Mouse (Mus musculus): ENCODE measurements around the gene Myo7a. TPM values are rescaled to one million over a fixed set of nuclear protein-coding genes. Genes with fewer than 3 reads are reported as not detected.
A peak's percentile ranks its signal among the peaks of the same experiment; 100 is the strongest.

The Myo7a gene
- total RNA-seq, 2 experiments from 2014 or later: 2.6 to 3.2 TPM

GRCm38 (mm10) chr7:98145402-98145801 lies 26.1 kb upstream of the Myo7a start, which contains the start of gene Omp:
Gene Omp, minus strand, starts transcription at chr7:98145502.
- intact Hi-C loops (cut with DNase I): no loop called here
- DNase-seq: no peak

GRCm38 (mm10) chr7:98142648-98143047 lies 23.3 kb upstream of the Myo7a start:
- DNase-seq: no peak
- intact Hi-C loops (cut with DNase I): no loop called here

GRCm38 (mm10) chr7:98142247-98142646 lies 22.9 kb upstream of the Myo7a start:
- intact Hi-C loops (cut with DNase I): no loop called here
- no peak for DNase-seq

- no peak for DNase-seq
- intact Hi-C loops (cut with DNase I): no loop called here
These were observed 21.9 kb upstream of the Myo7a start for GRCm38 (mm10) chr7:98141206-98141605.

GRCm38 (mm10) chr7:98140597-98140996 lies 21.3 kb upstream of the Myo7a start:
- DNase-seq: no peak

GRCm38 (mm10) chr7:98139216-98139615 lies 19.9 kb upstream of the Myo7a start:
- intact Hi-C loops (cut with DNase I): no loop called here
- DNase-seq: no peak

More at GRCm38 (mm10) chr7:98140597-98140996, 21.3 kb upstream of the Myo7a start:
- intact Hi-C loops (cut with DNase I): no loop called here

GRCm38 (mm10) chr7:98137995-98138394 lies 18.7 kb upstream of the Myo7a start:
- DNase-seq: no peak
- intact Hi-C loops (cut with DNase I): no loop called here

- intact Hi-C loops (cut with DNase I): no loop called here
- DNase-seq: no peak
These were observed 18.3 kb upstream of the Myo7a start for GRCm38 (mm10) chr7:98137583-98137982.

GRCm38 (mm10) chr7:98131751-98132150 lies 12.4 kb upstream of the Myo7a start:
- intact Hi-C loops (cut with DNase I): no loop called here
- no peak for DNase-seq

- no peak for DNase-seq
- intact Hi-C loops (cut with DNase I): loop anchor here (10.0 kb wide), 1 partner anchor 381 kb away; no protein-coding TSS in a partner anchor
These were observed 6.1 kb upstream of the Myo7a start for GRCm38 (mm10) chr7:98125473-98125872.

GRCm38 (mm10) chr7:98124701-98125100 lies 5.4 kb upstream of the Myo7a start:
- intact Hi-C loops (cut with DNase I): loop anchor here (10.0 kb wide), 1 partner anchor 380 kb away; no protein-coding TSS in a partner anchor
- DNase-seq: no peak

GRCm38 (mm10) chr7:98121673-98122072 lies 2.3 kb upstream of the Myo7a start:
- intact Hi-C loops (cut with DNase I): loop anchor here (2.0 to 10.0 kb wide), 2 partner anchors 67 to 377 kb away; no protein-coding TSS in a partner anchor
- DNase-seq: no peak

- DNase-seq: no peak
- intact Hi-C loops (cut with DNase I): loop anchor here (10.0 kb wide), 1 partner anchor 376 kb away; no protein-coding TSS in a partner anchor
These were observed 1.9 kb upstream of the Myo7a start for GRCm38 (mm10) chr7:98121241-98121640.

GRCm38 (mm10) chr7:98120325-98120724 lies 1.0 kb upstream of the Myo7a start:
- DNase-seq: peak; percentile 51 to 61
- intact Hi-C loops (cut with DNase I): loop anchor here (1.0 to 10.0 kb wide), 3 partner anchors 15 to 376 kb away; no protein-coding TSS in a partner anchor

GRCm38 (mm10) chr7:98119961-98120232 lies 573 bp upstream of the Myo7a start:
- DNase-seq: no peak
- intact Hi-C loops (cut with DNase I): loop anchor here (1.0 to 10.0 kb wide), 3 partner anchors 15 to 375 kb away; no protein-coding TSS in a partner anchor

GRCm38 (mm10) chr7:98117012-98117660 lies 2.2 kb downstream of the Myo7a start:
- intact Hi-C loops (cut with DNase I): no loop called here

GRCm38 (mm10) chr7:98114656-98115055 lies 4.7 kb downstream of the Myo7a start:
- DNase-seq: no peak
- intact Hi-C loops (cut with DNase I): no loop called here

More at GRCm38 (mm10) chr7:98117012-98117660, 2.2 kb downstream of the Myo7a start:
- DNase-seq: peak; percentile 72 to 81

GRCm38 (mm10) chr7:98111233-98111632 lies 8.1 kb downstream of the Myo7a start:
- no peak for DNase-seq
- intact Hi-C loops (cut with DNase I): no loop called here

- no peak for DNase-seq
- intact Hi-C loops (cut with DNase I): no loop called here
These were observed 9.6 kb downstream of the Myo7a start for GRCm38 (mm10) chr7:98109771-98110170.

- intact Hi-C loops (cut with DNase I): no loop called here
- DNase-seq: no peak
These were observed 10.5 kb downstream of the Myo7a start for GRCm38 (mm10) chr7:98108636-98109430.

- intact Hi-C loops (cut with DNase I): no loop called here
These were observed 13.1 kb downstream of the Myo7a start for GRCm38 (mm10) chr7:98106272-98106671.

More at GRCm38 (mm10) chr7:98106272-98106671, 13.1 kb downstream of the Myo7a start:
- no peak for DNase-seq
